8 mouse cellular contexts compared by ENCODE assay signal in the genomic region with DNA sequence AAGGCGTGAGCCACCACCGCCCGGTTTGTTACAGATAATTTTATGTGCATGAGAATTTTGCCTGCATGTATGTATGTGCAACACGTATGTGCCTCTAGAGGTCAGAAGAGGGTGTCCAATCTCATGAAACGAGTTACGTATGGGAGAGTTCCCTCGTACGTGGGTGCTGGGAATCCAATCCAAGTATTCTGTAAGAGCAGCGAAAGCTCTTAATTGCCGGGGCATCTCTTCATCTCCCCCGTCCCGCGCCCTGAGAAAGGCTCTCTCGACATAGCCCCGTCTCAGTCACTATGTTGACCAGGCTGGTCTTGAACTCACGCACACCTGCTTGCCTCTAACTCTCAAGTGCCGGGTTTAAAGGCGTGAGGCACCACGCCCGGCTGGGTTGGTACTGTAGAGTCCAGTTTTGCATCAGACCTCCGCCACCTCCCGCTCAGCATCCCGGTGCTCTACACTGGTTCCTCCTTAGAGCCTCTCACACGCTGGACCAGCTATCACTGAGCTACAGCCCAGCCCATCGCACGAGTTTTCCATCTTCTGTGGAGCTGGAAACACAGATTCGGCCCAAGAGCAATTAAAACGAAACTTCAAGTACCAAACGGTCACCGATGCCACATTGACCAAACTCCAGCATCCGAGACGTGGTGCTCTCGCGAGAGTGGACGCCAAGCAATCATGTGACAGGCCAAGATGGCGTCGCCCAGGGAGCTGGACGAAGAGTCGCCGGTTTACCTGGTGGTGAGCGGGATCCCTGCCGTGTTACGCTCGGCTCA. TPM values are rescaled to one million over a fixed set of nuclear protein-coding genes. Genes with fewer than 3 reads are reported as not detected.
DNase-seq lines count a peak whose midpoint lies in the region; ATAC-seq and TF ChIP-seq lines count a peak whose summit lies in the region.

Gene Gpatch3 (plus strand): TSS at position 676 of the 773 bp plus-strand sequence.

- peaks cover 14% of the 10 kb centered on the region for H3K36me3 ChIP-seq in embryonic facial prominence, embryonic 13.5 days
- H3K36me3 ChIP-seq in limb, embryonic 14.5 days (ENCODE audit: control insufficient read depth, insufficient read depth, low read length) = peaks cover 14% of the 10 kb centered on the region
- peaks cover 12% of the 10 kb centered on the region for H3K36me3 ChIP-seq in midbrain, postnatal 0 days (ENCODE audit: insufficient read depth, low read length)

- H3K9ac ChIP-seq in embryonic facial prominence, embryonic 13.5 days = peak within 1 kb of the TSS; percentile 93
- H3K9ac ChIP-seq in limb, embryonic 14.5 days (ENCODE audit: low read depth, low read length, severe bottlenecking) = peak within 1 kb of the TSS; percentile 86
- H3K9ac ChIP-seq in midbrain, postnatal 0 days (replicated peaks; ENCODE audit: low read length, poor library complexity, severe bottlenecking) = peak within 1 kb of the TSS; percentile 77

- H3K9me3 ChIP-seq in embryonic facial prominence, embryonic 13.5 days = no peaks in the 10 kb centered on the region
- no peaks in the 10 kb centered on the region for H3K9me3 ChIP-seq in limb, embryonic 14.5 days (ENCODE audit: control insufficient read depth, low read length)
- H3K9me3 ChIP-seq in midbrain, postnatal 0 days (ENCODE audit: low read length) = no peaks in the 10 kb centered on the region

- 7% methylated on average over 44 of the region's 44 CpGs for WGBS in embryonic facial prominence, embryonic 13.5 days
- WGBS in limb, embryonic 14.5 days = 9% methylated on average over 41 of the region's 44 CpGs
- 5% methylated on average over 44 of the region's 44 CpGs for WGBS in midbrain, postnatal 0 days

- DNase-seq in 3134 (ENCODE audit: extremely low read depth, insufficient read length, low spot score) = peak; percentile 69
- peak; percentile 93 to 94 for DNase-seq in adrenal gland, postnatal 36 days
- DNase-seq in heart, adult 8-10 months (ENCODE audit: low spot score) = peak; percentile 91
- DNase-seq in kidney, adult 9 months = peak; percentile 95
- peak; percentile 94 for DNase-seq in limb, embryonic 14.5 days (ENCODE audit: low spot score)
- DNase-seq in midbrain, postnatal 0 days (ENCODE audit: low spot score) = peak; percentile 97
- DNase-seq in spleen, postnatal 14 days (ENCODE audit: low spot score in 2 of 2) = peak; percentile 74 to 88

- TF ChIP-seq CTCF in midbrain, postnatal 0 days (IDR thresholded peaks at IDR 0.05) = peak; percentile 45

- peaks cover 9% of the 10 kb centered on the region for H3K4me1 ChIP-seq in embryonic facial prominence, embryonic 13.5 days
- peaks cover 5% of the 10 kb centered on the region for H3K4me1 ChIP-seq in limb, embryonic 14.5 days (ENCODE audit: control insufficient read depth, insufficient read depth, low read length)
- no peaks in the 10 kb centered on the region for H3K4me1 ChIP-seq in midbrain, postnatal 0 days (ENCODE audit: insufficient read depth, low read length)

- peak within 1 kb of the TSS; percentile 85 for H3K27ac ChIP-seq in embryonic facial prominence, embryonic 13.5 days
- peak within 1 kb of the TSS; percentile 76 for H3K27ac ChIP-seq in limb, embryonic 14.5 days (replicated peaks; ENCODE audit: low read depth, low read length)
- H3K27ac ChIP-seq in midbrain, postnatal 0 days (ENCODE audit: low read depth, low read length) = peak within 1 kb of the TSS; percentile 79

- no peaks in the 10 kb centered on the region for H3K27me3 ChIP-seq in embryonic facial prominence, embryonic 13.5 days
- H3K27me3 ChIP-seq in limb, embryonic 14.5 days (ENCODE audit: control insufficient read depth, insufficient read depth, low read length) = no peaks in the 10 kb centered on the region
- no peaks in the 10 kb centered on the region for H3K27me3 ChIP-seq in midbrain, postnatal 0 days (ENCODE audit: insufficient read depth, low read length)

- peak; percentile 73; the same call in 1 of the 2 replicates for TF ChIP-seq POLR2A in limb, embryonic 14.5 days (IDR thresholded peaks at IDR 0.05; ENCODE audit: borderline replicate concordance, extremely low read depth, insufficient read depth, insufficient read length)

- peak within 1 kb of the TSS; percentile 95 for H3K4me3 ChIP-seq in embryonic facial prominence, embryonic 13.5 days
- H3K4me3 ChIP-seq in limb, embryonic 14.5 days (replicated peaks; ENCODE audit: low read length) = peak within 1 kb of the TSS; percentile 94
- peak within 1 kb of the TSS; percentile 96 for H3K4me3 ChIP-seq in midbrain, postnatal 0 days (ENCODE audit: low read depth, low read length)

- H3K4me2 ChIP-seq in embryonic facial prominence, embryonic 13.5 days = peak within 1 kb of the TSS; percentile 88
- H3K4me2 ChIP-seq in limb, embryonic 14.5 days (replicated peaks; ENCODE audit: low read depth, low read length, severe bottlenecking) = peak within 1 kb of the TSS; percentile 90
- peak within 1 kb of the TSS; percentile 93 for H3K4me2 ChIP-seq in midbrain, postnatal 0 days (ENCODE audit: low read depth, low read length, poor library complexity, severe bottlenecking)

- peak; percentile 81 for ATAC-seq in embryonic facial prominence, embryonic 13.5 days (ENCODE audit: insufficient number of reproducible peaks, insufficient read depth, low FRiP score, low TSS enrichment, low read depth)
- ATAC-seq in limb, embryonic 14.5 days (ENCODE audit: low FRiP score, low read depth) = peak; percentile 94
- ATAC-seq in midbrain, postnatal 0 days (ENCODE audit: low FRiP score) = peak; percentile 89

RNA-seq across cellular contexts. Expression of gene Gpatch3, which starts in this region (rescaled TPM):
- 1 to 10 TPM; 4.8 to 5.7 TPM for total RNA-seq in adrenal gland, postnatal 36 days (2021)
- 9.5 and 9.9 TPM in 2 replicates for polyA plus RNA-seq in embryonic facial prominence, embryonic 13.5 days (2015; fragmentation: Nextera tagmentation; extraction: Ambion mirVana)
- 1 to 10 TPM; 3.0 to 4.6 (median 3.7) TPM for total RNA-seq in heart, adult 8-10 months (2022)
- 8.0 and 8.4 TPM in 2 replicates for polyA plus RNA-seq in limb, embryonic 14.5 days (2012; rRNA removed)
- polyA plus RNA-seq in limb, embryonic 14.5 days (2014; fragmentation: Nextera tagmentation; extraction: Ambion mirVana) = 8.1 and 9.2 TPM in 2 replicates
- total RNA-seq in midbrain, postnatal 0 days (2014; rRNA removed) = 8.7 and 10.3 TPM in 2 replicates
- polyA plus RNA-seq in midbrain, postnatal 0 days (2015; fragmentation: Nextera tagmentation; extraction: Ambion mirVana) = 5.6 and 6.3 TPM in 2 replicates

Comparison
In these comparisons a context has a peak if more than half of its experiments do, and no peak if none do; other contexts are left out.
1. Peak in every context shown above with its lines: DNase-seq, ATAC-seq, H3K4me3 ChIP-seq and H3K27ac ChIP-seq.